Mouse (Mus musculus): Measurements from ENCODE around the gene Zic5.

The Zic5 gene

DNA sequence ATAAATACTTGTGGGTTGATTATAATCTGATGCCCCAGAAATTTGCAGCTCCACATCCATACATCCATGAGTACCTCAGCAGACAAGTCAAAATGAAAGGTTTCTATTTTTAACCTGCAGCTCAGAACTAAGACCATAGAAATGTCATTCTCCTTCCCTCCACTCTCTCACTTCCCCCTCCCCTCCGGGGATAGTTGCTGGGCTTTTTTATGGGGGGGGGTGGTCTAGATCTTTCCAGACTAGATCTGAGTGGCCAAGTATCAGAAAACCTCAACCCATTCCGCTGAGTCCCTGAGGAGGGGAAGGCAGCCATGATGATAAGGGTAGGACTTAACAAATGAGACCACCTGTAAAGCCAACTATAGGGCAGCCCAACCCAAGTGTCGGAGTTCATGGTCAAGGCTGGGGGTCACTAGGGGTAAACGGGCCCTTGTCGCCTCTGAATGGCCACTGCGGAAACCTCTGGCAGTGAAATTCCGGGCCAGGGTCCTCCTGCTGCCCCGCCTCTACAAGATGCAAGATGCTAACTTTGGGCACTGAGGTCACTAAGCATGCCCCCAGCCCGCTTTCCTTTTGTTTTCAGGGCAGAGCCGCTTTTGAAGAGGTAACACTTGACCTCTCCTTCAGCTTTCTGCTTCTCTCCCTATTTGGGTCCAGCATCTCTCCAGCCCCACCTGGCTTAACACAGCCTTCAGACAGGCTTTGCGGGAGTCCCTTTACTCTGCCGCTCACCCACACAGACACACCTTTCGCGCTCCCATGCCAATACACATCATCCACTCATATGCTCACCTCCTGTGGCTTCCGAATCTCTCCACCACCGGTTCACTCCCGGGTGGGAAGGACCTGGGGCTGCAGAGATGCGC is 18.3 kb upstream of the Zic5 start:
- no peak for TF ChIP-seq GATA4 (IDR thresholded peaks at IDR 0.05; ENCODE audit: insufficient replicate concordance, low read length)

DNA sequence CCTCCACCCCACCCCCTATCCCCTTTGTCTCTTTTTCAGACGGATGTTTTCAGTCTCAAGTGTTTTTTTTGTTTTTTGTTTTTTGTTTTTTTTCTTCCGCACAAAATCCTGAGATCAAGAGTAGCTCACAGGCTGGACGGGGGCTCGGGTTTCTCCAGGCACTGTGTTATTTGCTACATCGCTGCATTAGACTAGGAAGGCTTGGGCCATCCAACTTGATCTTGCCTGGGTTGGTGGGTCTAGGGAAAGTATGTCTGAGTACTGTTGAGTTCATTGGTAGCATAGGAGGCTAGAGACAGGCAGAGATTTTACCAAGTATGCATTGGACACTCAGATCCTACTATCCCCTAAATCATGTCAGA is 17.5 kb upstream of the Zic5 start:
- TF ChIP-seq GATA4 (IDR thresholded peaks at IDR 0.05; ENCODE audit: insufficient replicate concordance, low read length): no peak

- no peak for TF ChIP-seq GATA4 (IDR thresholded peaks at IDR 0.05; ENCODE audit: insufficient replicate concordance, low read length)
These were observed 16.9 kb upstream of the Zic5 start for GRCm38 (mm10) chr14:122482081-122483023.

GRCm38 (mm10) chr14:122481181-122481580 is 15.7 kb upstream of the Zic5 start:
- no peak for TF ChIP-seq GATA4 (IDR thresholded peaks at IDR 0.05; ENCODE audit: insufficient replicate concordance, low read length)

DNA sequence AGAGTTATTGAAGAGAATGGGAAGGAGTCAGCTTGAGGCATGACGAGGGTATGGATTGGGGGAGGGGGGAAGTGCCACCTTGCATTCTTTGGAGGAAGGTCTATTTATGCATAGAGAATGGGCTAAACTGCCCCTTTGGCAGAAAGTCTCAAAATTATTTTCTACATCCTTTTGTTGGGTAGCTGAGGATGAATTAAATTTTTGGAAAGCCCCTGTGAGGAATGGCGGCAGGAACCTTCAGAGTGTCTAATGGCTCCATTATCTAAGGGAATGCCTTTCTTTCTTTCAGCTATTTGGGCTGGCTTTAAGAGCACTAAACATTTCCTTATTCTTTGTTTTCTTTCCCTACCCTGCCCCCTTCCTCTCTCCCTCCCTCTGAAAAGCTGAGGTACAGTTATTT is 14.9 kb upstream of the Zic5 start:
- TF ChIP-seq GATA4 (IDR thresholded peaks at IDR 0.05; ENCODE audit: insufficient replicate concordance, low read length): no peak

- TF ChIP-seq GATA4 (IDR thresholded peaks at IDR 0.05; ENCODE audit: insufficient replicate concordance, low read length): no peak
These were observed 14.1 kb upstream of the Zic5 start for GRCm38 (mm10) chr14:122479461-122480109.

- TF ChIP-seq GATA4 (IDR thresholded peaks at IDR 0.05; ENCODE audit: insufficient replicate concordance, low read length): no peak
These were observed 13.1 kb upstream of the Zic5 start for GRCm38 (mm10) chr14:122478574-122479011.

GRCm38 (mm10) chr14:122477971-122478573 is 12.6 kb upstream of the Zic5 start:
- TF ChIP-seq GATA4 (IDR thresholded peaks at IDR 0.05; ENCODE audit: insufficient replicate concordance, low read length): no peak

DNA sequence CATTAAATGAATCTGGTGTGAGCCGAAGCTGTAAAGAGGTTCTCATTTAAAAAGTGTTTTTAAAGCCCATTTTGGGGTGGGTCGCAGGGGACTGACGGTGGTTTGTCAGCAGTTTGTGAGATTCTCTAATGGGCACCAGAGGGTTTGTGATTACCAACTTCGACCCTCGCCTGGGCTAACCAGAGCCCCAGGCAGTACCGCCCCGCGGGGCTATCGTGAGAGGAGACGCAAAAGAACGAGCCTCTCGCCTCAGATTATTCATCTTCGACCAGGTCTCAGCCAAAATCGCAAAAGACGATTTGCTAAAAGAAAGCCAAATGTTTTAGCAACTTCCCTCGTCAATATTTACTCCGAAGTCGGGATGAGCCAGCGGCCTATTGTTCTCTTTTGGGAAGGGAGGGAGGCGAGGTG is 11.8 kb upstream of the Zic5 start:
- TF ChIP-seq GATA4 (IDR thresholded peaks at IDR 0.05; ENCODE audit: insufficient replicate concordance, low read length): no peak

DNA sequence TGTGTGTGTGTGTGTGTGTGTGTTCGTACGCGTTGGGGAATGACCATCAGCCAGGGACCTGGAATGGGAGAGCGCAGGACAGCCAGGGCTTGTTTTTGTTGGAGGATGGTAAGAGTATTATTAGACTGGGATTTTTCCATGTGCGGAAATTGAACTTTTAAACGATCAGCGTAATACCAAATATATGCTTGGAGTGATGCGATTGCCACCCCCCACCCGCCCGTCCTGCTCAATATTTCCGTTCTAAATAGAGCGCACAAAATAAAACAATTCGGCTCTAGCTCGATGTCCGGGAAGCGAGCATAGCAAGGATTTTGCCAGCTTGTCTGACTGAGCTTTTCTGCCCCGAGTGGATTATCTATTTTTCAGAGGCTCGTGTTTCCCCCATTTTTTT is 11.3 kb upstream of the Zic5 start:
- no peak for TF ChIP-seq GATA4 (IDR thresholded peaks at IDR 0.05; ENCODE audit: insufficient replicate concordance, low read length)

- TF ChIP-seq GATA4 (IDR thresholded peaks at IDR 0.05; ENCODE audit: insufficient replicate concordance, low read length): no peak
These were observed 10.8 kb upstream of the Zic5 start for GRCm38 (mm10) chr14:122476041-122476821.

DNA sequence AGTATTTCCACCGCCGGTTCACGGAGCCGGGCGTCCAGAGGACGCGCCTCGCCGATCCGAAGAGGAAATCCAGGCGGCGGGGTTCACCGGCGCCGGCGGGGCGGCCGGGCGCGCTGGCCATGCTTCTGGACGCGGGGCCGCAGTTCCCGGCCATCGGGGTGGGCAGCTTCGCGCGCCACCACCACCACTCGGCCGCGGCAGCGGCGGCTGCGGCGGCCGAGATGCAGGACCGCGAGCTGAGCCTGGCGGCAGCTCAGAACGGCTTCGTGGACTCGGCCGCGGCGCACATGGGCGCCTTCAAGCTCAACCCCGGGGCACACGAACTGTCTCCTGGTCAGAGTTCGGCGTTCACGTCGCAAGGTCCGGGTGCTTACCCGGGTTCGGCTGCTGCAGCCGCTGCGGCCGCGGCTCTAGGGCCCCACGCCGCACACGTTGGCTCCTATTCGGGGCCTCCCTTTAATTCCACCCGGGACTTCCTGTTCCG is 10.1 kb upstream of the Zic5 start:
- TF ChIP-seq GATA4 (IDR thresholded peaks at IDR 0.05; ENCODE audit: insufficient replicate concordance, low read length): no peak

DNA sequence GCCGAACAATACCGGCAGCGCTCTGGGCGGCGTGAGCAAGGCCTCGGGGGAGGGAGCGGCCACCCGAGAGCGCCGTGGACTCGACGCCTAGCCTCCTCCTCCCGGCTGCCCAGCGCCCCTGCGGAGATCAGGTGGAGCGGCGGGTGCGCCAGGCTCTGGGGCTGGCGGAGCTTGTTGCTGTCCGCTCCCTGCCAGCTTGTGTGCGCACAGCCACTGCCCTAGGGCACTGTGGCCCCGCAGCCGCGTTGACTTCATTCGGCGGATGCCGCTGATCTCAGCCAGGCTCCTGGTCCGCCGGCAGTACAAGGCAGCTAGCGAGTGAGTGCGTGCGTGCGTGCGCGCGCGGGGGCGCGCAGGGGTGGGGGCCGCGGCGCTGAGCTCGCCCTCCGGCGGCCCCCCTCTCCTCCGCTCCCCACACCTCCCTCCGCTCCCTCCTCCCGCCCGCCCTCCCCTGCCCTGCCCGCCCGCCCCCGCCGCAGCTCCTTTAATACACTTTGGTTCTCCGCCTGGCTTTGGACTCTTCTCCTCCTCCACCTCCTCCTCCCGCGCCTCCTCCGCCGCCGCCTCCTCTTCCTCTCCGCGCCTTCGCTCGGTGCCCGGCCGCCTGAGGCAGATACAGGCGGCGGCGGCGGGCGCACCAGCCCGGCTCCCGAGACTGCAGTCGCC is 9.5 kb upstream of the Zic5 start, which contains the start of gene Zic2:
Gene Zic2, plus strand, starts transcription at position 545 of the 666 bp plus-strand sequence.
- no peak for TF ChIP-seq GATA4 (IDR thresholded peaks at IDR 0.05; ENCODE audit: insufficient replicate concordance, low read length)
